Mouse (Mus musculus) kidney, postnatal 36 days (tissue): ENCODE data around the gene Cep41.
A peak's percentile ranks its signal among the peaks of the same experiment; 100 is the strongest.

Source experiments
- DNase-seq, 2 experiments: peaks; one replicate each; pipeline ENCODE4 v3.0.0; 2021 to 2022; ENCODE audit warnings: mixed read lengths in 2 of 2

Gene Cep41

DNA sequence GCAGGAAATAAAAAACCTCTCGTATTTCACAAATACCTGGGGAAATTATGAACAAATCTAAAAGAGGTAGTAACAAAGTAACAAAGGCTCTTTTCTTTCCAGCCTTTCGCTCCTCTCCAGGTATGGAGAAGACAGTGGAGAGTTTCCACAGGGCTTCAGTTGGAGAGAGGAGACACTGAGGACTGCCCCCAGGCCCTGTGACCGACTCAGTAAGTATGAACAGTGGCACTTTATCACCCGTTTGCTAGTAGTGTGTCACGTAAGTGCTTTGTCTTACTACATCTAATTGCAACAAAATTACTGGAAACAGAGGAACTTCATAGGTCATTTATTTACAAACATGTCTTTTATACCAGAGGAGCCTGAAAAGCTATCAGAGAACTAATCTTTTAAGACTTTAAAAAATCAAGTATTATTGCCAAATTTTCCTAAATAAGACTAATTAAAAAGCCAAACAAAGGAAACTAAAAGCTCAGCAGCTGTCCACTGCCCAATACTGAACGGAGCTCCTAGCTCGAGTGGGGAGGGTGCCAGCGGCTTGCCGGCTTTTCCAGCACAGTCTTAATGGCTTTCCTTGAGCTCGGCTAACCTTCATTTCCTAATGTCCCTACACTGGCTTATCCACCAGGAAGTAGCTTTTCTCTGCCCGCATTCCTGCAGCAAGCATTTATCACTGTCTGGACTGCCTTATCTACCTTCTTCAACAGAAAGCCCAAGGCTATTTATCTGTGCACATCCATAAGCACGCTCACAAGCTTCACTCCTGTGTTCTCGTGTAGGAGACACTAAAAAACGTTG lies 19.6 kb downstream of the Cep41 start:
- peak; percentile 23 to 48 for DNase-seq

DNA sequence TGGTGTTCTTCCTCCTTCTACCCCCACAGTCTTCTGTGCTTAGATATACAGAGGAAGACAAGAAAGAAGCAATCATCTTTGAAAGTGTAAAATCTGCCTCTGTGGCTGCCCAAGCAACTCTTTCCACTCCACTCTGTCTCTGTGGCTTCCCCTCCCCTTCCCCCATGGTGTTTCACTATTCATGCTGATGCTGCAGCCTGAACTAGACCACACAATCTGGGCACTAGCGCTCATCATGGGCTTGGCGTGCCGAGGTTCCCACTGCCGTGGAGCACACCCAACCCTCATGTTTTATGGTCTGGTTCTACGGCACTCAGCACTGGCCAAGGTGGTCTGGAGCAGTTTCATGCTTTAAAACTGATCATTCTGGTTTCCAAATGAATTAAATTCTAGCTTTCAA lies 21.9 kb downstream of the Cep41 start:
- no peak for DNase-seq

DNA sequence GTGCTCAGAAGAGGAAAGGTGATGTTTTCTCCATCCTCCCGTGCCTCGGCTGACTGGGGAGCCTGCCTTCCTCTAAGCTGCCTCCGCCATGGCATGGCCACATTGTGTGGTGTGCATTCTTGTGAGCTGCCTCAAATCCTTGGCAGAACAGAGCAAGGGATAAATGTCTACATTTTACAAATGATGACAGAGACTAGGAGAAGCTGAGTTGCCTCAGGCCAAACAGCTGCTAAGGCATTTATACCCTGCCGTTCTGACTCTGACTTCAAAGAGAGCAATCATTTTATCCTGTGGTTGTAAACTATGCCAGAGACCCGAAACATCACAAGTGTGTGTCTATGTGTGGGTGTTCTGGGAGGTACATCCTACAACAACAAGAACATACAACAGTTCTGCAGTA lies 26.0 kb downstream of the Cep41 start:
- no peak for DNase-seq

DNA sequence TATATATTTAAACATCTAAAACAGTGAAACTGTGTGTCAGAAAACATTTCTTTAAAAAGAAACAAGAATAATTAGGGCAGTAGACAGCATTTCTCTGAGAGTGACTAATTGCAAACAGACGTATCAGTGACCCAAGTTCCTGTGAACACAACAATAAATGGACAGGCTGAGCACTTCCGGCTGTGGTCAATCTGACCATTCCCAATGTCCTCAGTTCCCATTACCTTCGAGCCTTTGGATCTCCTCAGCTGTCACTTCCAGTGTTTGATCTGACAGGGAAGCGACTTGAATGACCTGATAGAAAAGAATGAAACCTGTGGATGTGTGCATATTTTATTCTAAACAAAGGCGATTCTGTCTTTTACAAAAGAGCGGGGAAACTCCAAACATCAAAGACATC lies 27.5 kb downstream of the Cep41 start:
- DNase-seq = no peak

DNA sequence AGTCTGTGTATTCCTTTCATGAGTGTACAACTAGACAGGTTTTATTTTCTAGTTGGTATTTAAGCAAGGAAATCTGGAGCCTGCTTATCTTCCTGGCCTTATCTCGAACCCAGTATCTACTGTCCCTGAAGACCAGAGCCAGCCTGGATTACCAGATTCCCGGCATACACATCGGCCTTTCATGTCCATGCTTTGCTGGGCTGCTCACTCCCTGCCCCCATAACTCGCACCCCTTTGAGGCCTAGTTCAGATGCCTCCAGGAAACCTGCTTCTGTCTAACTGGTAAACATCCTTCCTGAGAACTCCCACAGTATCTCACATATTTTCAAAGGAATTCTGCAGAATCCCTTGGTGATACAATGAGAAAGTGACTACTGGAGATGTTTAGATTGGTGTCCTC lies 28.3 kb downstream of the Cep41 start:
- DNase-seq = no peak

DNA sequence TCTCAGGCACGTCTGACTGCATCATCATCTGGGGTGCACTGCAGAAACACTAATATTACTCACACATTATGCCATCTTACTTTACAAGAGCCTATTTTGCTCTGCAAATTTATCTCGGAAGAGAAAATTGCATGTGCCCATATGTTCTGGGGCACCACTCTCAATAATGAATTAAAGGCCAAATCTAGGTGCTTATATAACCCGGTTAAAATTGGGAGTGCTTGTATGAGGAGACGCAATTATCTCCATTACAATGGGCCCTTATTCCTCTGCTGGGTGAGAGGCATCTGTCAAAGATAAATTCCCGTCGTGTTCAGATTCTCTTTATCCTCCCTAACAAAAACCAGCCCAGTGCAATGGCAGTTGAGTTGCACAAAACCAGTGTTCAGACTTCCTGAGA lies 28.8 kb downstream of the Cep41 start:
- no peak for DNase-seq

DNA sequence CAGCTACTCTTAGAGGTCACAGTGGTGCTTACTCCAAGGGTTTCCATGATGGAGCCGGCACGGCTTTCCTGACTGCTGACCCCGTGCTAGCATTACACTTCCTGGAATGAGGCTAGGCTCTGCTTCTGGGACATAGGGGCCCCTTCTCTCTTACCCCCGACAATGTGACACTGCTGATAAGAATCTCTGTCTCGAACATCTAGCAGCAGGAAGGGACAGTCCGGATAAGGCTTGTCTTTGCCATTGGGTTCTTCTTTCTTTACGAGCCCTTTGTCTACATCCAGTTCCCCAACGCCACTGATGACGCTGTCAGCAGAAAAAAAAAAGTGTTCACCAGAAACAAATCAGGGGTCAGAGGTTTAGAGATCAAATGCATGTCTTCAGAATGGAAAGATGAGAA lies 34.9 kb downstream of the Cep41 start:
- DNase-seq = no peak

DNA sequence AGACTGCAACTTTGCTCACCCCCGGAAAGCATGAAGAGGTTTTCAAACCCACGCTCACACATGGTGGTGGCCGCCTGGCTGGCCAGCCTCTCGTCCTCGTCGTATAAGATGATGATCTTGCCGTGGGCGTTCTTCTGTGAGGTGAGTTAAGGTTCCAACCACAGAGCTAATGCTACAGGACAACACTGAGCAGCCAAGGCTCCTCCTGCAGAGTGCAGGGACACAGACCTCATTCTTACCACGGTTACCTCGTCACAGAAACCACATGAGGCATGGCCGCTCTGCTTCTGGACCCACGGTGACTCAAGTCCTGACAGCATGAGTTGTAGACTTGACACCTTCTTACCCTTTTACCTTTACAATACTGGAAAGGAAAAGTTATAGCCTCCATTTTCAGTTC lies 36.3 kb downstream of the Cep41 start:
- DNase-seq = no peak

DNA sequence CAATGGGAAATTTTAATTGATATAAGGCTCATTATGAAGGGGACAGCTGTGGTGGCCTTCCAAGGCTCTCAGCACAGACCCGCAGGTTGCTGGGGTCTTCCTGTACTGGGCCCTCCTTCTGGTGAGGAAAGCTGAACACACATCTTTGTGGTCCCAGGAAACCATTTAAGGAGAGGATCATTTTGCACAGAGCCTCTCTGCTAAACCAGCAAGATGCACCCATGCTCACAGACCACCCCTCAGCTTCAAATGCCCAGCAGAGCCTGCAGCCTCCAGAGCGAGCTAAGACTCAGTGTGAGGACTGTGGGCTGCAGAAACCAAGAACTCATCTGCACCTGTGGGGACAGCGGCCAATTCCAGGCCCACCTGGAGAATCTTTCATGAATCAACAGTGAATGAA lies 38.6 kb downstream of the Cep41 start:
- DNase-seq = no peak

DNA sequence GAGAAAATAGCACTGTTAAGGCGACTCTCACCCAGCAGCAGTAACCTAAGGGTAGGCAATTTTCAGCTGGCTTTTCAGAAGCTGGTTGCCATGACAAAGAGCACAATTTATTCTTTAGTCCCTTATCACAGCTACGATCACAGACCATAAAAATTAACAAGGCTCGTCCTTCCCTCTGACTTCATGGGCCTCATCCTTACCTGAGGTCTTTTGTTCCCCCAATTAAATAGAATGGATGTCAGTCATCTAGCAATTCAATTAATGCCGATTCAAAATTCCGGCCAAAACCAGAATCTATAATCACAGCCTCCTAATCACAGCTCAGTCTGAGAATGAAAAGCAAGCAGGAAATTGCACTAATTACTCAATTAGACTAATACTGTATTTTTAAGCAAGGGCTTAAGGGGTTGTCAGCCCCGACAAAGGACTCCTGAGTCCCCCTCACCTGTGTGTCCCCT lies 39.1 kb downstream of the Cep41 start:
- no peak for DNase-seq

DNA sequence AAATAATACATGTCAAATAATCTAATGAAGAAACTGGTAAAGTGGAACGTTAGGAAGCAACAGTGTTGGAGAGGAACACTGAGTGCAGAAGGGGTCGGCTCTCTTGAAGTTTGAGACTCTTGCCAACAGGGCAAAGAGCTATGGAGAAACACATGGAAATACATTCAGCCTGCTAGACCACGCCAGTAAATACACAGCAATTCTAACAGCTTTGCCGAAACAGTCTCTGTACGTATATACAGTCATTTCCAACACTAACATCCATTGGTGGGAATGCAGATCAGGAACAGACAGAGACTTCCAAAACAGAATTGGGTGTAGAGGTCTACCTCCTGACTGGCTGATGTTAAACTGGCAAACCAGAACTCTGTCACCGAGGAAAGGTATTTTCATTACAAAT lies 40.0 kb downstream of the Cep41 start:
- no peak for DNase-seq

DNA sequence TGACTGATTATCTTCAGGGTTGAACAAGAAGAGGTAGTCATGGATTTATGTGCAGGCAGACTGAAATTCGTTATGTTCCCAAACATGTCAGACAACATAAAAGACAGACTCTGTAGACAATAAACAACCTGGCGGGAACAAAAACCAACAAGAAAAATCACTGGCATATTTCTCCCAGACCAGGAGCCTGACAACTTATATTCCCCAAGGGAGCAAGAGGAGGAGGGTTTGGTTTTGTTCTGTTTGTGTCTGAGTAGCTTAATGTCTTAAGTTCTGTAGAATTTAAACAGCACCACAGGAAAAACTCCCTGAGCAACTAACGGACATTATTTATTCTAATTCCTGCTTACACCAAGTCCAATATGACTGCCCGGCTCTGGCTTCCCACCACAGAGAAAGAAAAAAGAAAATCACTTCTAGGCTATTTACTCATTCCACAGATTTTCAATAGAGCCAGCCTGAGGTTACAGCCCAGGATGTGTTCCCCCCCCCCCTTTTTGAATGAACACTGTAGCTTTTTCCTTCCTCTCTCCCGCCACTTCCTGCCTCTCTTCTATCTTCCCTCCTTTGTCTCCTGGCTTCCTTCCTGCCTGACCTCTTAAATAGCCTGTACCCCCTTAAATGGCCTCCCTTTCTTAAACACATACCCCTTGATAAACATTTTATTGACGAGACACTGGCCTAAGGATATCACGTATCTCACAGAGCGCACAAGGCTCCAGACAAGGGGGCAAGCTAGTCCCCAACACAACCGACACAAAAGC lies 40.9 kb downstream of the Cep41 start:
- no peak for DNase-seq

DNA sequence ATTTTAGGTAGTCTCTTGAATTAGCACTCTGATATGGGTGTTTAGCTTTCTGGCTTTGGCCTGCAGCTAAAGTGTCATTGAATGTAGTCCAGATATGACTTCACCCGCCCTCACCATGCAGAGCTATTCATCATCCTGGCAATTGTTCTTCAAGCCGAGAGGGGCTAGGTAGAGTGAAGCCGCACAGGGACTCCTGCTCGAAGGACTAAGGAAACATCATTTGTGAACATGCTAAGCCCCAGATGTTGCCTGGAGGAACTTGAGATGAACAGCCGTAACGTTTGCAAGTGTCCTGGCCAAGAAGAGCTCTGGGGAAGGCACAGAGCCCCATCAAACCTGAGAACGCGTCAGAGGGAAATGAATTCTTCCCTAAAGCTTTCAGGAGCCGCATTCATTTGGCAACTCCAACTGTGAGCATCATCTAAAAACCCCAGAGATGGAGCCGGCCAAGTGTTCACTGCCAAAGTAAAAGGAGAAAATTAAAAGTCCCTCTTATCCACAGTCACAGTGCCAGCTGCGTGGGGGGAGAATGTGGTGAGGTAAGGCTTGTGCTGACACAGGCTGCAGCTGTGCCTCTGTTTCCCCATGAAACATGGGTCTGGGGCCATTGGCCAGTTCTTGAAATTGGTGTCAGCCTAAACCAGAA lies 43.8 kb downstream of the Cep41 start:
- no peak for DNase-seq

DNA sequence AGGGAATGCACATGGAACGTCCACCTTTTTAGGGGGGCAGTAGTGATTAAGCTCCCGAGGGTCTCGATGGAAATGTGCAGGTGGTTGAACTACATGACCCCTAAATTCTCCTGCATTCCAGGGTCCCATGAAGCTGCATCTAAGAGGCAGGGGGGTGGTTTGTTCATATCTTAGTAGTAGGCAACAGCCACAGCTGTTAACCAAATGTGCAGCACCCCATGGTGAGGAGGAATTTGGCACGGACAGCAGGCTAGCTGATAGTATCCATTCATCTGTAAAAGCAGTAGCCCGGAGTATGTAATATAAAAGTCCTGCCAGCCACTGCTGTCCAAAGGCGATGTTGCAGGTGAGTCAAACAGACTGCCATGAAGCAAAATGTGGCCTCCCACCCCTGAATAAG lies 48.2 kb downstream of the Cep41 start:
- no peak for DNase-seq

DNA sequence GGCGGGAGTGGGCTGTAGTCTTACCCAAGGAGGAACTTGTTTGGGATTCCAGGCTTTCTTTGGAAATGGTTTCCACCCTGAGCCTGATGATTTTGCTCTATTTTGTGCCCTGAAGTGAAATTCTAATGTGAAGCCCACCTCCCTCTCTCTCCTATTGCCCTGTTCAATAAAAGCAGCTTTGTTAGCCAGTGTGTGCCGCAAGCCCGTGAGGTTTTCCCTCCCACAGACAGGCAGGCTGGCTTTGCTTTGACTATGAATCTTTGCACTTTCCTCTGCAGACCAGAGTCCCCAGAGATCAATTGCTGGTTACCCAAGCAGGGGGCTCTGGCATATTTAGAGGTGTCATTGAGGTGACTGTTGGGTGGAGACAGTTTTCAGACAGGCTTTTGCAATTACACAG lies 49.1 kb downstream of the Cep41 start:
- no peak for DNase-seq

DNA sequence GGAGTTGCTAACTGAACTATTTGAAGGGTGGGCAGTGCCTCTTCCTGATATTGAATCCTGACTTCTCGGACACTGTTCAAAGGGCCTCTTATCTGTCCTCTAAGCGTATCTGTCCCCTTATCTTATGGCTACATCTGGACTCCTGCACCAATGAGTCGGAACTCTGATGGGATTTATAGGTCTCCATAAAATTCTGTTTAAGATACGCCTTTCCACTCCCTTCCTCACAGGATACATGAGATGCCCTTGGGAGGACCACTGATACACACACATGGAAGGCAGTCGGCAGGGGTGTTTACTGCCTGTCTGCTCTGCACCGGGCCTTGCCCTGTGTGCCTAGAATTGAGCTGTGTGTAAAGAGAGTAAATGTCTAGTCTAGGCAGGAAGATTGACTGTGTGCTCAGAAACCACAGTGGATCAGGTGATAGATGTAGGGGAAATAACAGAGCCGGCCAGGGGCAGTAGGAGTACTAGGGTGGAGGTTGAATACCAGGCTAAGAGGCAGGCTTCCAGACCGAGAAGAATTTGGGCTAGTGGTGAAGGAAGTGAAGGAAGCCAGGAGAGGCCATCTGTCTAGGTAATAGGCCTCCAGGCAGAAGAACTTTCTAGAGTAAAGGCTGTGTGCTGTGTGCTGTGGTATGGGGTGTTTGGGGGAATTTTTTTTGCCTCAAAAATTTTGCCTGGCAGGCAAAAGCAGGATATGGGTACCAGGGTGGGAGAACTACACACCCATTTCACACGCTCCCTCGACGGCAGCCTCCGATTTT lies 49.7 kb downstream of the Cep41 start:
- DNase-seq = no peak

DNA sequence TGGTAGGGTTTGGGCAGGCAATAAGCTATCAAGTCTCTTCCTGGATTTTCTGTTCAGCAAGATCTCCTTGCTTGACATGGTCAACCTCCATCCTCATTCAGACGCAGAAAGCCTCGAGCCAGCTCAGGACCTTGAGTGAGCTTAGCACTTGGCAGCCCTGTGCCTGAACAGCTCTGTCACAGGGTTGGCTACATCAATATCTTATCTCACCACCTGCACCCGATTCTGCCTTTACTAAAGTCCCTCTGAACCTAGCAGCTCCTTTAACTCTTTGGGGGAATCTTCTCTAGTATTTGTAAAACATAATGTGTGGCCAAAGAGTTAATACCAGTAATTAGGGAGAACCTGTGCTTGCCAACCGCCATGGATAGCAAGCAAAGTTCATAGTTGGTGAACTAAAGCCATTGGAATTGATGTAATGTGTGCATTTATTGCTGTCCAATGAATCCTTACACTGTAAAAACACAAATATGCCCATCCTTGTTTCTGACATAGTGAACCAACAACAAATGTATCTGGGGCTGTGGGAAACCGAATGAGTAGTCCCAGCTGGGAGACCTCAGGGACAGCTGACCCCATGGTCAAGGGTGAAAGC lies 54.8 kb downstream of the Cep41 start, which contains the start of gene Cpa1:
Gene Cpa1 (plus strand): TSS at position 545 of the 595 bp plus-strand sequence.
- DNase-seq = no peak

DNA sequence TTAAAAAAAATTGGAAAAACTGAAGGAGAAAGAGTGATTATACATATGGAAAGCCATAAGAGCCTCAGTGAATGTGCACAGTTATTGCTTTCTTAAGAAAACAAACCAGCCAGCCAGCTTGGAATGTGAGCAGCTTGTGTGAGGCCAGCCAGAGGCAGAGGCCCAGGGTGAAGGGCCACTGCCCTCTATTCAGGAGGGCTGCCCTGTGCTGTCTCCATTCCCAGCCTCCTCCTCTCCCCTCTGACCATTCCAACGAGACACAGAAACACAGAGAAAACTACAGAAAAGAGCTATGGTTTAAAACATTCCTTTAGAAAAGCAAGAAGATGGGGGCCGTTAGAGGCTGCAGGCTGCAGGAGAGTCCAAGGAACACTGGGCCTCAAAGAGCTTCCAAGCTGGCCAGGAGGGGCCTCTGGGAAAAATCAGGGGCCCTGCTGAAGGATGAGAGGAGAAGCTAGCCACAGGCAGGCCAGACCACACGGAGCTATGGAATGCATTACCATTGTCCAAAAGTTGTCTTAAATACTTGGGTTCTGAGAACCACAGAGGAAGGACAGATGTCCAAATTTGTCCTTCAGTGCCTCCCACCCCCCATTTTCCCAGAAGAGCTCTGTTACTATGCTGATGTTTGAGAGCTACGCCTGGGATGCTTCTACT lies 57.2 kb downstream of the Cep41 start:
- DNase-seq = no peak

DNA sequence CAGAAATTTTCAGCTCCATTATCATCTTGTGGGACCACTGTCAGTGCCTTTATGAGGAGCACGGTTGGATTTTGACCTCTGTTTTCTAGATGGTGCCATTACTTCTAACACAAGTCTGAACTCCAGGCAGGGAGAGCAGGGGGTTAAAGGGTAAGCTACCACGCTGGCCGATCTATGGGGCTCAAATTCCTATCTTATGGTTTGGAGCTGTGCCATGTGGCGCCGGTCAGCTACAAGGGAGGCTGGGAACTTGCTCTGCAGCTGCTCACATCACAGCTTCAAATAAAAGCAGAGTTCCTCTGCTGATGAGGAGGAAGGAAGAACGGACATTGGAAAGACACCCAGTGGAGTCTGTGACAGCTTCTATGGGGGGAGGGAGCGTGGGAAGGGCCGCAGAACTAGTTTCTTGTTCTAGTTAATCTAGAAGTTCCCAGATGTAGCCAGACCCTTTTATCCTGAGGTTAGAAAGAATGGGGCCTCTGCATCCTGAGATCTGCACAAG lies 58.1 kb downstream of the Cep41 start:
- no peak for DNase-seq

DNA sequence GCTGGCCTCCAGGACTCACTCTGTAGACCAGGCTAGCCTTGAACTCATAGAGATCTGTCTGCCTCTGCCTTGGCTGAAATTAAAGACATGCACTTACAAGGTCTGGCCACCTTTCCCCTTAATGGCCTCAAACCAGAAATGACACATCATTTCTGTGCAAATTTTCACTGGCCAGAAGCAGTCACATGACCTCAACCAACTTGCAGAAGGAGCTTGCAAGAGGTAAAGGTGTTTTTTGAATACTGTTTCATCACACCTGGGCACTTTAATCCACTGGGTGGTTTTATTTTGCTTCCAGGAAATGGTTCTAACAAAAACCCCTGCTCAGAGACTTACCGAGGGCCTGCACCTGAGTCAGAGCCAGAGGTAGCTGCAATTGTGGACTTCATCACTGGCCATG lies 63.6 kb downstream of the Cep41 start:
- no peak for DNase-seq

DNA sequence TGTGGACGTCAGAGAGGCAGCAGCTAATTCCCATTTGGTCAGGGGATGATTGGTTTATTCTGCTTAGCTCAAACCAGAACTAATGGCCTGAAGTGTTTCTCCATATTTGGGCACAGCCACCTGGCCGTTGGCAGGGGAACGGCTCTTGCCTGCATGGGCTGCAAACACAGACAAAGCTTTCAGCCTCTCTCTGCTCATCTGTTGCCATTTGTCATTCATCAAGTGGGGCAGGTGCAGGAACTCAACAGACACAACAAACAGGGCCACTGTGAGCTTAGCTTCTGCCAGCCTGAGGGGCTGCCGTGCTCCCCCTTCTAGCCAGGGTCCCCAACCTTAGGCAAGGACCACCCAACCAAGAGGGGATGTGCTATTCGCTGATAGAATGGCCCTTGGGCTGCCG lies 65.4 kb downstream of the Cep41 start:
- DNase-seq = no peak

DNA sequence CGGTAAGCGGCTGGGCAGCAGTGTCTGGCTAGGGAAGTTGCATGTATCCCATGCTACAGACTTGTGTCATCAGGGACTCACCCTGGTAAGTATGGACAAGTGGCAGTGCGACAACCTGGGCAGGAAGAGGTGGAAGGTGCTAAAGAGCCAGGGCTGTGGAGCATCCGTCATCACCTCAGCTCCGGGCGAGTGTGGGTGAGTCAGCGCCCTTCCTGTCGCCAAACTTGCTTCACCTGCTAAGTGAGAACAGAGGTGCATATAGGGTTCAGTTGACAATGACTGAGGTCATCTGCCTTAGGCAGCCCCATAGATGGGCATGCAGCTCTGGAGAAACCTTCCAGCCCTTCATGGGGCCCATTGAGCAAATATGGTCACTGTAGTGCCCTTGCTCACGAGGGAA lies 68.8 kb downstream of the Cep41 start:
- DNase-seq = no peak
